Mouse (Mus musculus): ENCODE results near the gene Vangl1. TPM values are rescaled to one million over a fixed set of nuclear protein-coding genes. Genes with fewer than 3 reads are reported as not detected.
"Not testable (repeated sequence)": the region's sequence is repeated elsewhere in the genome, so short reads cannot be mapped to it uniquely, and the experiment has no call there.

Gene Vangl1
- polyA plus RNA-seq, 1 experiment: 4.5 TPM

- TF ChIP-seq CTCF (IDR thresholded peaks at IDR 0.05; ENCODE audit: extremely low read depth, insufficient read depth, low read length) (no peak), POLR2A (IDR thresholded peaks at IDR 0.05; ENCODE audit: extremely low read depth, insufficient read depth, low read length) (no peak)
Observed at GRCm38 (mm10) chr3:102218301-102218700, 13.8 kb upstream of the Vangl1 start.

GRCm38 (mm10) chr3:102214736-102215135, 10.2 kb upstream of the Vangl1 start:
- no peak overlapping the region for H3K27ac ChIP-seq (ENCODE audit: insufficient read depth, low read length)
- H3K4me1 ChIP-seq (ENCODE audit: control insufficient read depth, insufficient read depth, low read length): no peaks in the 10 kb centered on the region
- no peak overlapping the region for H3K4me3 ChIP-seq (ENCODE audit: insufficient read depth, low read length)
- TF ChIP-seq POLR2A (IDR thresholded peaks at IDR 0.05; ENCODE audit: extremely low read depth, insufficient read depth, low read length) (no peak), CTCF (IDR thresholded peaks at IDR 0.05; ENCODE audit: extremely low read depth, insufficient read depth, low read length) (no peak)

More at GRCm38 (mm10) chr3:102218301-102218700, 13.8 kb upstream of the Vangl1 start:
- H3K27ac ChIP-seq (ENCODE audit: insufficient read depth, low read length): no peak overlapping the region
- no peak overlapping the region for H3K4me3 ChIP-seq (ENCODE audit: insufficient read depth, low read length)
- H3K4me1 ChIP-seq (ENCODE audit: control insufficient read depth, insufficient read depth, low read length): no peaks in the 10 kb centered on the region

- H3K4me1 ChIP-seq (ENCODE audit: control insufficient read depth, insufficient read depth, low read length): no peaks in the 10 kb centered on the region
- no peak for TF ChIP-seq CTCF (IDR thresholded peaks at IDR 0.05; ENCODE audit: extremely low read depth, insufficient read depth, low read length)
- no peak for TF ChIP-seq POLR2A (IDR thresholded peaks at IDR 0.05; ENCODE audit: extremely low read depth, insufficient read depth, low read length)
- H3K27ac ChIP-seq (ENCODE audit: insufficient read depth, low read length): no peak overlapping the region
- H3K4me3 ChIP-seq (ENCODE audit: insufficient read depth, low read length): no peak overlapping the region
Observed at GRCm38 (mm10) chr3:102214299-102214698, 9.8 kb upstream of the Vangl1 start.

GRCm38 (mm10) chr3:102212896-102213295, 8.4 kb upstream of the Vangl1 start:
- H3K4me1 ChIP-seq (ENCODE audit: control insufficient read depth, insufficient read depth, low read length): no peaks in the 10 kb centered on the region
- TF ChIP-seq POLR2A (IDR thresholded peaks at IDR 0.05; ENCODE audit: extremely low read depth, insufficient read depth, low read length) (no peak), CTCF (IDR thresholded peaks at IDR 0.05; ENCODE audit: extremely low read depth, insufficient read depth, low read length) (no peak)
- no peak overlapping the region for H3K27ac ChIP-seq (ENCODE audit: insufficient read depth, low read length)
- H3K4me3 ChIP-seq (ENCODE audit: insufficient read depth, low read length): no peak overlapping the region

GRCm38 (mm10) chr3:102212336-102212735, 7.8 kb upstream of the Vangl1 start:
- TF ChIP-seq POLR2A (IDR thresholded peaks at IDR 0.05; ENCODE audit: extremely low read depth, insufficient read depth, low read length) (no peak), CTCF (IDR thresholded peaks at IDR 0.05; ENCODE audit: extremely low read depth, insufficient read depth, low read length) (no peak)
- no peak overlapping the region for H3K4me3 ChIP-seq (ENCODE audit: insufficient read depth, low read length)

GRCm38 (mm10) chr3:102211340-102211739, 6.8 kb upstream of the Vangl1 start:
- H3K27ac ChIP-seq (ENCODE audit: insufficient read depth, low read length): no peak overlapping the region
- no peaks in the 10 kb centered on the region for H3K4me1 ChIP-seq (ENCODE audit: control insufficient read depth, insufficient read depth, low read length)
- TF ChIP-seq CTCF (IDR thresholded peaks at IDR 0.05; ENCODE audit: extremely low read depth, insufficient read depth, low read length) (no peak), POLR2A (IDR thresholded peaks at IDR 0.05; ENCODE audit: extremely low read depth, insufficient read depth, low read length) (no peak)

More at GRCm38 (mm10) chr3:102212336-102212735, 7.8 kb upstream of the Vangl1 start:
- no peaks in the 10 kb centered on the region for H3K4me1 ChIP-seq (ENCODE audit: control insufficient read depth, insufficient read depth, low read length)
- H3K27ac ChIP-seq (ENCODE audit: insufficient read depth, low read length): no peak overlapping the region

GRCm38 (mm10) chr3:102210775-102211174, 6.3 kb upstream of the Vangl1 start:
- TF ChIP-seq POLR2A (IDR thresholded peaks at IDR 0.05; ENCODE audit: extremely low read depth, insufficient read depth, low read length) (no peak), CTCF (IDR thresholded peaks at IDR 0.05; ENCODE audit: extremely low read depth, insufficient read depth, low read length) (peak; percentile 35)
- H3K4me1 ChIP-seq (ENCODE audit: control insufficient read depth, insufficient read depth, low read length): no peaks in the 10 kb centered on the region
- H3K27ac ChIP-seq (ENCODE audit: insufficient read depth, low read length): no peak overlapping the region
- H3K4me3 ChIP-seq (ENCODE audit: insufficient read depth, low read length): no peak overlapping the region

More at GRCm38 (mm10) chr3:102211340-102211739, 6.8 kb upstream of the Vangl1 start:
- H3K4me3 ChIP-seq (ENCODE audit: insufficient read depth, low read length): no peak overlapping the region

GRCm38 (mm10) chr3:102208861-102209260, 4.4 kb upstream of the Vangl1 start:
- Histone ChIP-seq H3K4me3 (ENCODE audit: insufficient read depth, low read length) (no peak overlapping the region), H3K4me1 (ENCODE audit: control insufficient read depth, insufficient read depth, low read length) (no peaks in the 10 kb centered on the region), H3K27ac (ENCODE audit: insufficient read depth, low read length) (no peak overlapping the region)
- no peak for TF ChIP-seq POLR2A (IDR thresholded peaks at IDR 0.05; ENCODE audit: extremely low read depth, insufficient read depth, low read length)
- no peak for TF ChIP-seq CTCF (IDR thresholded peaks at IDR 0.05; ENCODE audit: extremely low read depth, insufficient read depth, low read length)

GRCm38 (mm10) chr3:102205458-102205830, 951 bp upstream of the Vangl1 start:
- Histone ChIP-seq H3K4me3 (ENCODE audit: insufficient read depth, low read length) (no peak overlapping the region), H3K4me1 (ENCODE audit: control insufficient read depth, insufficient read depth, low read length) (no peaks in the 10 kb centered on the region), H3K27ac (ENCODE audit: insufficient read depth, low read length) (no peak overlapping the region)
- no peak for TF ChIP-seq CTCF (IDR thresholded peaks at IDR 0.05; ENCODE audit: extremely low read depth, insufficient read depth, low read length)

GRCm38 (mm10) chr3:102204734-102205457, 403 bp upstream of the Vangl1 start:
- not testable (repeated sequence) for H3K4me1 ChIP-seq (ENCODE audit: control insufficient read depth, insufficient read depth, low read length); H3K27ac ChIP-seq (ENCODE audit: insufficient read depth, low read length)
- H3K4me3 ChIP-seq (ENCODE audit: insufficient read depth, low read length): peak overlapping the region; percentile 51; the same call in 1 of the 2 replicates
